Mouse (Mus musculus): ENCODE data around the gene Dusp7. TPM values are rescaled to one million over a fixed set of nuclear protein-coding genes. Genes with fewer than 3 reads are reported as not detected.

The Dusp7 gene
- polyA plus RNA-seq, 1 experiment, result 21.8 TPM

GRCm38 (mm10) chr9:106367001-106367400, 1.4 kb upstream of the Dusp7 start:
- H3K4me3 ChIP-seq (ENCODE audit: insufficient read depth, low read depth, low read length), result peak overlapping the region; percentile 60
- peaks cover 4% of the 10 kb centered on the region; the same call in 1 of the 2 replicates for H3K4me1 ChIP-seq (ENCODE audit: control insufficient read depth, insufficient read depth, insufficient read length, low read length)

GRCm38 (mm10) chr9:106367592-106368111, 780 bp upstream of the Dusp7 start:
- H3K4me1 ChIP-seq (ENCODE audit: control insufficient read depth, insufficient read depth, insufficient read length, low read length), result peaks cover 4% of the 10 kb centered on the region; the same call in 1 of the 2 replicates
- peak overlapping the region; percentile 88 for H3K4me3 ChIP-seq (ENCODE audit: insufficient read depth, low read depth, low read length)
- H3K27ac ChIP-seq (replicated peaks; ENCODE audit: low read depth, low read length), result peak overlapping the region; percentile 79

More at GRCm38 (mm10) chr9:106367001-106367400, 1.4 kb upstream of the Dusp7 start:
- H3K27ac ChIP-seq (replicated peaks; ENCODE audit: low read depth, low read length), result peak overlapping the region; percentile 30

- Histone ChIP-seq H3K4me3 (ENCODE audit: insufficient read depth, low read depth, low read length) (peak overlapping the region; percentile 88), H3K4me1 (ENCODE audit: control insufficient read depth, insufficient read depth, insufficient read length, low read length) (peaks cover 4% of the 10 kb centered on the region; the same call in 1 of the 2 replicates), H3K27ac (replicated peaks; ENCODE audit: low read depth, low read length) (peak overlapping the region; percentile 73)
Measured at GRCm38 (mm10) chr9:106368831-106369501, 534 bp downstream of the Dusp7 start.

- Histone ChIP-seq H3K4me1 (ENCODE audit: control insufficient read depth, insufficient read depth, insufficient read length, low read length) (peaks cover 4% of the 10 kb centered on the region; the same call in 1 of the 2 replicates), H3K27ac (replicated peaks; ENCODE audit: low read depth, low read length) (peak overlapping the region; percentile 73), H3K4me3 (ENCODE audit: insufficient read depth, low read depth, low read length) (peak overlapping the region; percentile 88)
Measured at GRCm38 (mm10) chr9:106369801-106370485, 1.5 kb downstream of the Dusp7 start.

- Histone ChIP-seq H3K4me3 (ENCODE audit: insufficient read depth, low read depth, low read length) (peak overlapping the region; percentile 88), H3K27ac (replicated peaks; ENCODE audit: low read depth, low read length) (peak overlapping the region; percentile 94), H3K4me1 (ENCODE audit: control insufficient read depth, insufficient read depth, insufficient read length, low read length) (peaks cover 4% of the 10 kb centered on the region; the same call in 1 of the 2 replicates)
Measured at GRCm38 (mm10) chr9:106370620-106371383, 2.4 kb downstream of the Dusp7 start.

- peaks cover 4% of the 10 kb centered on the region; the same call in 1 of the 2 replicates for H3K4me1 ChIP-seq (ENCODE audit: control insufficient read depth, insufficient read depth, insufficient read length, low read length)
Measured at GRCm38 (mm10) chr9:106371384-106371671, 2.9 kb downstream of the Dusp7 start.

GRCm38 (mm10) chr9:106371776-106372175, 3.3 kb downstream of the Dusp7 start:
- Histone ChIP-seq H3K4me3 (ENCODE audit: insufficient read depth, low read depth, low read length) (peak overlapping the region; percentile 56), H3K4me1 (ENCODE audit: control insufficient read depth, insufficient read depth, insufficient read length, low read length) (peaks cover 4% of the 10 kb centered on the region; the same call in 1 of the 2 replicates), H3K27ac (replicated peaks; ENCODE audit: low read depth, low read length) (peak overlapping the region; percentile 94)

More at GRCm38 (mm10) chr9:106371384-106371671, 2.9 kb downstream of the Dusp7 start:
- Histone ChIP-seq H3K27ac (replicated peaks; ENCODE audit: low read depth, low read length) (peak overlapping the region; percentile 94), H3K4me3 (ENCODE audit: insufficient read depth, low read depth, low read length) (peak overlapping the region; percentile 56)

- H3K27ac ChIP-seq (replicated peaks; ENCODE audit: low read depth, low read length), result peak overlapping the region; percentile 77
- H3K4me1 ChIP-seq (ENCODE audit: control insufficient read depth, insufficient read depth, insufficient read length, low read length), result peaks cover 4% of the 10 kb centered on the region; the same call in 1 of the 2 replicates
- peak overlapping the region; percentile 40 for H3K4me3 ChIP-seq (ENCODE audit: insufficient read depth, low read depth, low read length)
Measured at GRCm38 (mm10) chr9:106372431-106373412, 4.3 kb downstream of the Dusp7 start.

GRCm38 (mm10) chr9:106373973-106374372, 5.5 kb downstream of the Dusp7 start:
- Histone ChIP-seq H3K27ac (replicated peaks; ENCODE audit: low read depth, low read length) (no peak overlapping the region), H3K4me1 (ENCODE audit: control insufficient read depth, insufficient read depth, insufficient read length, low read length) (peaks cover 4% of the 10 kb centered on the region; the same call in 1 of the 2 replicates), H3K4me3 (ENCODE audit: insufficient read depth, low read depth, low read length) (no peak overlapping the region)

GRCm38 (mm10) chr9:106377247-106377646, 8.8 kb downstream of the Dusp7 start:
- Histone ChIP-seq H3K27ac (replicated peaks; ENCODE audit: low read depth, low read length) (no peak overlapping the region), H3K4me3 (ENCODE audit: insufficient read depth, low read depth, low read length) (no peak overlapping the region), H3K4me1 (ENCODE audit: control insufficient read depth, insufficient read depth, insufficient read length, low read length) (peaks cover 20% of the 10 kb centered on the region; the same call in 1 of the 2 replicates)

GRCm38 (mm10) chr9:106378045-106378444, 9.6 kb downstream of the Dusp7 start:
- no peak overlapping the region for H3K4me3 ChIP-seq (ENCODE audit: insufficient read depth, low read depth, low read length)
- no peak overlapping the region for H3K27ac ChIP-seq (replicated peaks; ENCODE audit: low read depth, low read length)

GRCm38 (mm10) chr9:106378753-106379152, 10.3 kb downstream of the Dusp7 start:
- Histone ChIP-seq H3K4me1 (ENCODE audit: control insufficient read depth, insufficient read depth, insufficient read length, low read length) (peaks cover 25% of the 10 kb centered on the region), H3K27ac (replicated peaks; ENCODE audit: low read depth, low read length) (no peak overlapping the region), H3K4me3 (ENCODE audit: insufficient read depth, low read depth, low read length) (no peak overlapping the region)

More at GRCm38 (mm10) chr9:106378045-106378444, 9.6 kb downstream of the Dusp7 start:
- H3K4me1 ChIP-seq (ENCODE audit: control insufficient read depth, insufficient read depth, insufficient read length, low read length), result peaks cover 21% of the 10 kb centered on the region

GRCm38 (mm10) chr9:106386181-106386864, 17.9 kb downstream of the Dusp7 start:
- peaks cover 31% of the 10 kb centered on the region for H3K4me1 ChIP-seq (ENCODE audit: control insufficient read depth, insufficient read depth, insufficient read length, low read length)

More at GRCm38 (mm10) chr9:106386181-106386864, 17.9 kb downstream of the Dusp7 start:
- H3K27ac ChIP-seq (replicated peaks; ENCODE audit: low read depth, low read length), result no peak overlapping the region
- no peak overlapping the region for H3K4me3 ChIP-seq (ENCODE audit: insufficient read depth, low read depth, low read length)

All from brown adipose tissue, adult 24 weeks (tissue).